Mouse (Mus musculus) heart, embryonic 10.5 days (tissue): Measurements from ENCODE around the gene Slc4a1. TPM values are rescaled to one million over a fixed set of nuclear protein-coding genes. Genes with fewer than 3 reads are reported as not detected.
A peak's percentile ranks its signal among the peaks of the same experiment; 100 is the strongest.

Source experiments
- DNase-seq: peaks from one replicate; pipeline ENCODE4 v3.0.0-alpha.2; 2017; ENCODE audit warnings: low spot score
- H3K27ac ChIP-seq: fragments of 300-500 bp; sonication (generic); 2 replicates; pipeline ENCODE4 v1.5.1; 2016; ENCODE audit warnings: mild to moderate bottlenecking
- H3K27me3 ChIP-seq: fragments of 300-500 bp; sonication (generic); 2 replicates; pipeline ENCODE4 v1.6.1; 2016; ENCODE audit warnings: mild to moderate bottlenecking; ENCODE audit not compliant: poor library complexity, insufficient read depth, severe bottlenecking
- H3K36me3 ChIP-seq: fragments of 300-500 bp; sonication (generic); 2 replicates; pipeline ENCODE4 v1.6.1; 2016; ENCODE audit warnings: mild to moderate bottlenecking, moderate library complexity
- H3K4me1 ChIP-seq: fragments of 300-500 bp; sonication (generic); 2 replicates; pipeline ENCODE4 v1.6.1; 2016; ENCODE audit warnings: mild to moderate bottlenecking
- H3K4me3 ChIP-seq: fragments of 300-500 bp; sonication (generic); 2 replicates; pipeline ENCODE4 v1.5.1; 2016; ENCODE audit warnings: mild to moderate bottlenecking, moderate library complexity
- H3K9me3 ChIP-seq: fragments of 300-500 bp; sonication (generic); 2 replicates; pipeline ENCODE4 v1.6.1; 2016; ENCODE audit warnings: mild to moderate bottlenecking, moderate library complexity
- WGBS: fragments of 180-500 bp; shearing (Covaris S2); methylation state at CpG from one replicate; pipeline ENCODE4 v1.1.7; 2016; 5-methylcytosine and 5-hydroxymethylcytosine counted together
- polyA plus RNA-seq: library from polyadenylated mRNA; unstranded; fragments of >200 nt; fragmentation: Nextera tagmentation; extraction: Ambion mirVana; gene quantifications from 2 replicates; pipeline ENCODE4 v1.2.1, GENCODE M21; 2016

Slc4a1 gene
- polyA plus RNA-seq, 1 experiment from 2014 or later: 88.9 TPM

GRCm38 (mm10) chr11:102337921-102338320, 28.1 kb downstream of the Slc4a1 start:
- H3K9me3 ChIP-seq: no peaks in the 10 kb centered on the region

DNA sequence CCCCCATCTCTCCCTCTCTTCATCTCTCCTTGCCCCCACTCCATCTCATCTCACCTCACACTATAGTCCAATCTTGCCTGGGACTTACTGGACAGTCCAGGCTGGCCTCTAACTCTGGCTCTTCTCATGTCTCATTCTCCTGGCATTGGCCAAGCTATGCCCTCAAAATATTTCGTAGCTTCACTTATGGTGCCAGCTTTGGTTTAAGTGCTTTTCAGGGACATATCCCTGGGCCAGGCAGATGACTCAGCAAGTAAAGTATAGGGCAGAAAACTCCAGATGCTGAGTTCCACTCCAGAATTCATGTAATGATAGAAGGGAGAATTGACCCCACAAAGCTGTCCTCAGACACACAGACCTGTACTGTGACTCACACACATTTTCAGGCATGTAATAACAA, 29.8 kb downstream of the Slc4a1 start:
- Histone ChIP-seq H3K27me3 (no peaks in the 10 kb centered on the region), H3K4me1 (peaks cover 9% of the 10 kb centered on the region), H3K9me3 (no peaks in the 10 kb centered on the region), H3K36me3 (no peaks in the 10 kb centered on the region), H3K27ac (no peak overlapping the region), H3K4me3 (no peak overlapping the region)
- WGBS: 76% methylated on average over 1 of the region's 1 CpGs
- DNase-seq: no peak

More at GRCm38 (mm10) chr11:102337921-102338320, 28.1 kb downstream of the Slc4a1 start:
- Histone ChIP-seq H3K27ac (no peak overlapping the region), H3K27me3 (no peaks in the 10 kb centered on the region), H3K36me3 (no peaks in the 10 kb centered on the region), H3K4me3 (no peak overlapping the region), H3K4me1 (peaks cover 2% of the 10 kb centered on the region)
- DNase-seq: no peak
- WGBS: 52% methylated on average over 1 of the region's 1 CpGs

- WGBS: 34% methylated on average over 9 of the region's 9 CpGs
- H3K4me1 ChIP-seq: peaks cover 9% of the 10 kb centered on the region
- no peaks in the 10 kb centered on the region for H3K36me3 ChIP-seq
- H3K9me3 ChIP-seq: no peaks in the 10 kb centered on the region
- no peak for DNase-seq
- no peak overlapping the region for H3K27ac ChIP-seq
- H3K4me3 ChIP-seq: 0 out of 2 replicates have a peak overlapping the region, but pooled peaks have one; percentile 3
- no peaks in the 10 kb centered on the region for H3K27me3 ChIP-seq
Observed at GRCm38 (mm10) chr11:102334973-102335700, 30.9 kb downstream of the Slc4a1 start.

DNA sequence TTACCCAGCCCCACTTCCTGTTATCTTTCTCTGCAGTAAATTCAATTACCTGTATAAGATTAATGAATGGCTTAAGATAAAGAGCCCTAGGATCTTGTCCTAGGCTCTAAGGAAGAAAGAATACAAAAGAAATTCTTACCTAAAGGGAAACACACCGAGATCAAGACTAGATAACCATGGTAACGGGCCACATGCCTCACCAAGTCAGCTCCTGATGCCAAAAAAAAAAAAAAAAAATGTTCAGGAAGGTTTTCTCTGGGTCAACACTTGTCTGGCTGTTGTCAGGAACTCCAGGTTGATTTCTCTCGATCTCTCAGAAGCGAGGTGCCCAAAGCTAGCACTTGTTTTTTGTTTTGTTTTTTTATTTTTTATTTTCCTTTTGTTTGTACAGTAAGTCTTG, 32.0 kb downstream of the Slc4a1 start:
- no peaks in the 10 kb centered on the region for H3K9me3 ChIP-seq
- H3K36me3 ChIP-seq: no peaks in the 10 kb centered on the region
- H3K27me3 ChIP-seq: no peaks in the 10 kb centered on the region
- WGBS: 65% methylated on average over 4 of the region's 4 CpGs
- no peak for DNase-seq
- H3K27ac ChIP-seq: no peak overlapping the region
- no peak overlapping the region for H3K4me3 ChIP-seq
- H3K4me1 ChIP-seq: peaks cover 7% of the 10 kb centered on the region

DNA sequence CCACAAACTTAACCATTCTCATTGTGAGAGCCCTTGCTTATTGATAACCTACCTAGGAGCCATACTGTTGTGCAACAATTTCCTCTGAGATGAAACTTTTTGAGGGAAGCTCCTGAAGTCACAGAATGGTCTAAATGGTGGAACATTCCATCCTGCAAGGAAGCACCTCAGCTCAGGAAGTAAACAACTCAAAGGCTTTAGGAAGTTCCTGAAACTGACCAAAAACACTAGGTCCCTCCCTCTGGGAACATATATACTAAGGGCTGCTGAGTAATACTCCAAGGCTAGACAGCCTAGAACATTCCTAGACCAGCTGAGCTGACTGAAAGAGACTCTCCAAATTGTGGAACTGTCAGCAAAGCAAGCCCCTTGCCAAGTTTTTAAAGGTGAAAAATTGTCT, 32.9 kb downstream of the Slc4a1 start:
- H3K27me3 ChIP-seq: no peaks in the 10 kb centered on the region
- no peak for DNase-seq
- no peak overlapping the region for H3K4me3 ChIP-seq
- no peaks in the 10 kb centered on the region for H3K9me3 ChIP-seq
- H3K4me1 ChIP-seq: peaks cover 7% of the 10 kb centered on the region
- no peak overlapping the region for H3K27ac ChIP-seq
- no peaks in the 10 kb centered on the region for H3K36me3 ChIP-seq

DNA sequence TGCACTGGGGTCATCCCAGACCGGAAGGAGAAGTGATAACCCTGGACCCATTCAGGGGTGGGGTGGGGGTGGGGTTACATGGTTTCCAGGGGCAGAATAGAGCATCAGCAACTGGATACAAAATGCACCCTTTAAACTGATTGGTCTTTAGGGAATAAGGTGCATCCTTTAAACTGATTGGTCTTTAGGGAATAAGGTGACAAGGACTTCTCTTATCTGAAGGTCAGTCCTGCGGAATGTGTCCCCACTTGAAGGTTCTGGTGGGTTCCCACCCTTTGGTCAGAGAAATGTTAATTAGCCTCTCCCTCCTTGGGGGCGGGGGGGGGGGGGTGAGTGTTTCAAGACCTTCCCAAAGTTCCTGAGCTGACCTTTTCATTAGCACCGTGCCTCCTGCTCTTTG, 34.2 kb downstream of the Slc4a1 start:
- Histone ChIP-seq H3K4me1 (peaks cover 7% of the 10 kb centered on the region), H3K9me3 (no peaks in the 10 kb centered on the region), H3K27me3 (no peaks in the 10 kb centered on the region), H3K27ac (no peak overlapping the region), H3K36me3 (no peaks in the 10 kb centered on the region), H3K4me3 (no peak overlapping the region)
- DNase-seq: no peak
- WGBS: 47% methylated on average over 4 of the region's 4 CpGs

DNA sequence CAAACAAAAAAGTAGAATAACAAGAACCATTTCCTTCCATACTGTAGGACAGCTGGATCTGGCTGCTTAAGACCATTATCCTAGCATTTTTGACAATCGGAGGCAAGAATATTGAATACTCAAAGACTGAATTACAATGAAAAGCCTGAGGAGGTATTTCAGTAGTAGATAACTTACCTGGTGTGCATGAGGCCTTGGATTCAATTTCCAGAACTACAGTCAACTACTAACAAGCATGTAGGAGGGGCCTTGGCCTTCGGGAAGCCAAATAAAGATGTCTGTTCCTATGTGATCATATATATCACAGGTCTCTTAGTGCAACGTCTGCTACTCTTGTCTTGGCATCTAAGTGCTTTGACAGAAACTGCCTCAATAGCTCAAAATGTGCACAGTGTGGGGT, 36.0 kb downstream of the Slc4a1 start:
- 71% methylated on average over 3 of the region's 3 CpGs for WGBS
- Histone ChIP-seq H3K9me3 (no peaks in the 10 kb centered on the region), H3K27me3 (no peaks in the 10 kb centered on the region), H3K36me3 (no peaks in the 10 kb centered on the region), H3K27ac (no peak overlapping the region), H3K4me3 (no peak overlapping the region), H3K4me1 (peaks cover 7% of the 10 kb centered on the region)
- no peak for DNase-seq

DNA sequence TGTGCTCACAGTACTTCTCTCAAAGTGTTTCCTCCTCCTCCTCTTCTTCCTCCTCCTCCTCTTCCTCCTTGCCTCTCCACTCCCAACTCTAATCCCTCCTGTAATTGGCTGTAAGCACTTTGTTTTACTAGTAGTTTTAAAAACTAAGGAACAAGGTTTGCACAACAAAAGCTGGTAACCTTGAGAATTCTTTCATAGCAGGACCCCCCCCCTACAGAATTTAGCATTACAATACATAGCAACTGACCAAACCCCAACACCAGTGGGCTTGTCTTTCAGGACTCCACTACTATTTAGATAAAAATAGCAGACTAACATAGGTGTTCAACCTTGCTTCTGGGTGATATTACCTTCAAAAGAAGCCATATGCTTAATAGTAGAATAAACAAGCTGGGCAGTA, 36.5 kb downstream of the Slc4a1 start:
- no peak for DNase-seq
- Histone ChIP-seq H3K27me3 (no peaks in the 10 kb centered on the region), H3K27ac (no peak overlapping the region), H3K9me3 (no peaks in the 10 kb centered on the region), H3K36me3 (no peaks in the 10 kb centered on the region), H3K4me1 (peaks cover 7% of the 10 kb centered on the region; the same call in 1 of the 2 replicates), H3K4me3 (no peak overlapping the region)

- Histone ChIP-seq H3K36me3 (no peaks in the 10 kb centered on the region), H3K27me3 (no peaks in the 10 kb centered on the region), H3K27ac (no peak overlapping the region), H3K4me1 (peaks cover 7% of the 10 kb centered on the region; the same call in 1 of the 2 replicates), H3K9me3 (no peaks in the 10 kb centered on the region), H3K4me3 (no peak overlapping the region)
- DNase-seq: no peak
- WGBS: 71% methylated on average over 7 of the region's 7 CpGs
Observed at GRCm38 (mm10) chr11:102327839-102328238, 38.2 kb downstream of the Slc4a1 start.

DNA sequence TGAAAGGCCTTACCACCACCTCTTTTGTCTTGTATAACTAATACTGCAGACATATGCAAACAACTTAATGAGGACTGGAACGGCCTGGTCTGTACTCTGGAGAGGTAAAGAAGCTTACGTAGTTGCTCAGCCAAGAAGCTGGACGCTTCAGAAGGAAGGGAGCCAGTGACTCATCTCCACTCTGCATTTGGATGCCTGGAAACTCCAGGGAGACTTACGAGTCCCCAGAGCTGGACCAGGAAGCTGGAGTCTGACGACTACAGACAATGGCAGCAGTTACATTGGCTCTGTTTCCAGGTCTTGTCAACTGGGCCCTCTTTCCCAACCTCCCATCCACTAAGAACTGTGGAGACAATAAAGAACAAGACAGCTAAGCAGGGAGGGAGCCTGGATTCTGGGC, 38.8 kb downstream of the Slc4a1 start:
- no peak for DNase-seq
- 58% methylated on average over 5 of the region's 5 CpGs for WGBS

DNA sequence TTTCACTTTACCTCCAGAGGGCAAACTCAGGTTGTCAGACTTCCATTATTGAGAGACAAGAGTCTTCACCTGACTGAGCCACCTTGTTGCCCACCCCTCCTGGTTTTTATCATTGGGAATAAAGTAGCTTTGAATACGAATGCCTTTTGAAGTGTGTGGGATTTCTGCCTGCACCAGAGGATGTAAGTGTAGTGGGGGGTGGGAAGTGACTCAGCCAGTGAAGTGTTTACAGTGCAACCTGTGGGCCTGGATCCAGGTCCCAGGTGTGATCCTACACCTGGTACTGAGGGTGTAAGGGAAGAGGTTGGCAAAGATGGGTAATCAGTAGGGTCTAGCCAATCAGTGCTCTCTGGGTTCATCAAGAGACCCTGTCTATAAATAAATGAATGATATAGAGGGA, 42.5 kb downstream of the Slc4a1 start:
- Histone ChIP-seq H3K9me3 (no peaks in the 10 kb centered on the region), H3K4me3 (no peak overlapping the region), H3K36me3 (no peaks in the 10 kb centered on the region), H3K4me1 (peaks cover 8% of the 10 kb centered on the region; the same call in 1 of the 2 replicates), H3K27ac (no peak overlapping the region), H3K27me3 (no peaks in the 10 kb centered on the region)
- 82% methylated on average over 1 of the region's 1 CpGs for WGBS
- DNase-seq: no peak

More for the DNA sequence above, 38.8 kb downstream of the Slc4a1 start:
- peaks cover 7% of the 10 kb centered on the region; the same call in 1 of the 2 replicates for H3K4me1 ChIP-seq
- H3K9me3 ChIP-seq: no peaks in the 10 kb centered on the region
- H3K27ac ChIP-seq: no peak overlapping the region
- H3K36me3 ChIP-seq: no peaks in the 10 kb centered on the region
- no peaks in the 10 kb centered on the region for H3K27me3 ChIP-seq
- H3K4me3 ChIP-seq: no peak overlapping the region

DNA sequence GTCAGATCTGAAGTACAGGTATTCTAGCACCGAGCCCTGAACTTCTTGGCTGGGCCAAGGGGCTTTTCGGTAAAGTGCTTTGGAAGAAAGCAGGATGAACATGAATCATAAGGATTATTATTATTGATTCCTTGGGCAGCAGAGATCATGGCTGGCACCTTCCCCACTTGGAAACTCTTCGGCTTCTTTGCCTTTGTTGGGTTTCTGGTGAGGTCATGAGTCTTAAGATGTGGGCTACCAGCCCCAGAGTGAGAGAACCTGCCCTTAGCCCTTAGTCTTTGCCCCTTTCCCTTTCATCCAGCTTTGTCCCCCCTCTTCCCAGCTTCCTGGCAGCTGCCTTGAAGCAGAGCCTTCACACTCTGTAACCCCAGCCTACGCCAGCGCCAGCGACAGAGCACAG, 44.1 kb downstream of the Slc4a1 start:
- no peak overlapping the region for H3K4me3 ChIP-seq
- H3K27me3 ChIP-seq: no peaks in the 10 kb centered on the region; the same call in 1 of the 2 replicates
- WGBS: 68% methylated on average over 6 of the region's 6 CpGs
- H3K36me3 ChIP-seq: no peaks in the 10 kb centered on the region
- no peak for DNase-seq
- H3K27ac ChIP-seq: no peak overlapping the region
- H3K4me1 ChIP-seq: peaks cover 12% of the 10 kb centered on the region; the same call in 1 of the 2 replicates
- H3K9me3 ChIP-seq: no peaks in the 10 kb centered on the region

DNA sequence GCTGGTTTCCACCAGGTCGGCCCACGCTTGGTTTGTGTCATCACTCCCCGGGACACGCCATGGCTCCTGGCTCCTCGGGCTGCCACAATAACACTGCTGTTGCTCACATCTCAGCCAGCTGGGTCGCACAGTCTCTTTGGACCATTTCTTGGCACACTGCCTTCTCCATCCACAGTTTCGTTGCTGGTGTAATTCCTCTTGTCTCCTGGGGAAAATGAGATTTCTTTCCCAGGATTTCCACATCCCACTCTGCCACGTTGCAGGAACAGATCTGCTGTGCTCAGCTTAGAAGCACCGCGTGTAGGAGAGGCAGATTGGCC, 45.4 kb downstream of the Slc4a1 start:
- Histone ChIP-seq H3K4me3 (peak overlapping the region; percentile 99), H3K27me3 (no peaks in the 10 kb centered on the region; the same call in 1 of the 2 replicates), H3K36me3 (no peaks in the 10 kb centered on the region), H3K9me3 (no peaks in the 10 kb centered on the region), H3K27ac (peak overlapping the region; percentile 100), H3K4me1 (peaks cover 20% of the 10 kb centered on the region)
- 19% methylated on average over 10 of the region's 10 CpGs for WGBS
- DNase-seq: peak; percentile 85
